Mouse (Mus musculus): ENCODE results near the gene Myo18a. TPM values are rescaled to one million over a fixed set of nuclear protein-coding genes. Genes with fewer than 3 reads are reported as not detected.

Myo18a gene
- polyA plus RNA-seq, 1 experiment, result 93.1 TPM

DNA sequence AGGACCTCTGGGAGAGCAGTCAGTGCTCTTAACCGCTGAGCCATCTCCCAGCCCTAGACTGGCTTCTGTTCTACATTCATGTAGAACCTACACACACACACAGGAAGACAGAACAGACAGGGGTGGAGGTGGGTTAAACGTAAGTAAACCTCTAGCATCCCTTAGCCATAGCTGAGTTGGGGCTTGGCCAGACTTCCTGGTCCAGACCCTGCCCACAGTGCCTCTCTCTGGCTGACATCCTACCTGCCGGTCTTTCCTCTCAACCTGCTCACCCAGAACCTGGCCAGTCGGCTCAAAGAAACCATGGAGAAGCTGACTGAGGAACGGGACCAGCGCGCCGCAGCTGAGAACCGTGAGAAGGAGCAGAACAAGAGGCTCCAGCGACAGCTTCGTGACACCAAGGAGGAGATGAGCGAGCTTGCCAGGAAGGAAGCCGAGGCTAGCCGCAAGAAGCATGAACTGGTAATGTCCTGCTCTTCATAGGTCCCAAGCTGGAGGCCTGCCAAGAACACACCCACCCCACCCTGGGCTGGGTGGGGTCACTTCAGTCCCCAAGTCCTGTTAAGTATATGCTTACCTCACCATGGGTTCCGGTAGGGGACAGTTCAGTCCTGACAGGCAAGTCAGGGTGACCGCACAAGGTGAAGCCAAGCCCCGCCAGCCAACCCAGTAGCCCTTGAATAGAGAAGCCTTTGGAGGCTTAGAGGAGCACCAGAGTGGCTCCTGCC, 90.1 kb downstream of the Myo18a start:
- H3K27ac ChIP-seq (ENCODE audit: insufficient read depth, low read depth, low read length), result no peak overlapping the region
- no peaks in the 10 kb centered on the region for H3K4me1 ChIP-seq (ENCODE audit: control insufficient read depth, insufficient read depth, low read length)
- no peak for TF ChIP-seq CTCF (conservative IDR thresholded peaks at IDR 0.05; ENCODE audit: insufficient read depth, insufficient read length, low read depth, low read length)
- no peak for TF ChIP-seq POLR2A (IDR thresholded peaks at IDR 0.05; ENCODE audit: low read depth, low read length)
- peaks cover 15% of the 10 kb centered on the region for H3K36me3 ChIP-seq (ENCODE audit: control insufficient read depth, insufficient read depth, low read length)
- DNase-seq, result no peak
- H3K4me3 ChIP-seq (ENCODE audit: insufficient read depth, low read depth, low read length), result no peak overlapping the region
- WGBS, result 85% methylated on average over 17 of the region's 17 CpGs
- H3K27me3 ChIP-seq (replicated peaks; ENCODE audit: control insufficient read depth, insufficient read depth, low read length), result no peaks in the 10 kb centered on the region

- DNase-seq, result no peak
Measured at GRCm38 (mm10) chr11:77854641-77855040, 91.6 kb downstream of the Myo18a start.

DNA sequence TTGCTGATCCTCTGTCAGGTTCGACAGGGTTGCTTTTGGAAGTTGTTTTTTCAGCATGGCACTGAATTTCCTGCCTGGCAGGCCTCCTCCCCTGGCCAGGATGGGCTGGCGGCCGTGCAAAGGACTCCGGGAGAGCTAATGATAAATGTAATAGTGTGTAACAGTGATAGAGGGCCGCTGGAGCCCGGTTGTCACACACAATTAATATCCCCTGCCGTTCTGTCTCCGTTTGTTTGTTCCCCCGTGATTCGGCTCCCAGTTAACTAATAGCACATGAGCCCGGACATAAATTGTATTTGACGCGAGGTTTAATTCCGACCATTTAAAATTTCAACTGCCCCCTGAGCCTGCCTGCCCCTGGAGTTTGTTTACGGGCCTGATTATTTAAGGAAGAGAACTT, 92.3 kb downstream of the Myo18a start:
- Histone ChIP-seq H3K4me3 (ENCODE audit: insufficient read depth, low read depth, low read length) (no peak overlapping the region), H3K4me1 (ENCODE audit: control insufficient read depth, insufficient read depth, low read length) (no peaks in the 10 kb centered on the region), H3K27me3 (replicated peaks; ENCODE audit: control insufficient read depth, insufficient read depth, low read length) (no peaks in the 10 kb centered on the region), H3K27ac (ENCODE audit: insufficient read depth, low read depth, low read length) (no peak overlapping the region), H3K36me3 (ENCODE audit: control insufficient read depth, insufficient read depth, low read length) (peaks cover 17% of the 10 kb centered on the region)
- WGBS, result 54% methylated on average over 15 of the region's 15 CpGs
- TF ChIP-seq CTCF (conservative IDR thresholded peaks at IDR 0.05; ENCODE audit: insufficient read depth, insufficient read length, low read depth, low read length) (no peak), POLR2A (IDR thresholded peaks at IDR 0.05; ENCODE audit: low read depth, low read length) (no peak)
- no peak for DNase-seq

More at GRCm38 (mm10) chr11:77854641-77855040, 91.6 kb downstream of the Myo18a start:
- no peak overlapping the region for H3K27ac ChIP-seq (ENCODE audit: insufficient read depth, low read depth, low read length)
- no peak overlapping the region for H3K4me3 ChIP-seq (ENCODE audit: insufficient read depth, low read depth, low read length)
- H3K27me3 ChIP-seq (replicated peaks; ENCODE audit: control insufficient read depth, insufficient read depth, low read length), result no peaks in the 10 kb centered on the region
- 70% methylated on average over 3 of the region's 3 CpGs for WGBS
- TF ChIP-seq CTCF (conservative IDR thresholded peaks at IDR 0.05; ENCODE audit: insufficient read depth, insufficient read length, low read depth, low read length) (no peak), POLR2A (IDR thresholded peaks at IDR 0.05; ENCODE audit: low read depth, low read length) (no peak)
- H3K36me3 ChIP-seq (ENCODE audit: control insufficient read depth, insufficient read depth, low read length), result peaks cover 15% of the 10 kb centered on the region
- no peaks in the 10 kb centered on the region for H3K4me1 ChIP-seq (ENCODE audit: control insufficient read depth, insufficient read depth, low read length)

DNA sequence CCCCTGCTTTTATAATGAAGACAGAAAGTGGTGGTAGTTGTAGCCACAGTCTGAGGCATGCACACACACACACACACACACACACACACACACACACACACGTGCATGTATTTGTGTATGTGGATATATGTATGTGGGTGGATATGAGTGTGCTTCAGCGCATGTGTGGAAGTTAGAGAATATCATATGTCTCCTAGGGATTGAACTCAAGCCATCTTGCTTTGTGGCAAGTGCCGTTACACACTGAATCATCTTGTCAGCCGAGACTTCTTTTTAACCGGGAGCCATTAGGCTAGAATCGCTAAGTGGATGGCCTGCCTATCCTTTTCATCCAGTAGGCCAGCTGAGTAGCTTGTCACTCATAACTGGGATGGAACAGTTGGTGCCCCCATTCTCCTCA, 94.0 kb downstream of the Myo18a start:
- no peak overlapping the region for H3K27ac ChIP-seq (ENCODE audit: insufficient read depth, low read depth, low read length)
- peaks cover 11% of the 10 kb centered on the region for H3K36me3 ChIP-seq (ENCODE audit: control insufficient read depth, insufficient read depth, low read length)
- no peak for TF ChIP-seq CTCF (conservative IDR thresholded peaks at IDR 0.05; ENCODE audit: insufficient read depth, insufficient read length, low read depth, low read length)
- TF ChIP-seq POLR2A (IDR thresholded peaks at IDR 0.05; ENCODE audit: low read depth, low read length), result no peak
- H3K4me1 ChIP-seq (ENCODE audit: control insufficient read depth, insufficient read depth, low read length), result peaks cover 2% of the 10 kb centered on the region
- no peaks in the 10 kb centered on the region for H3K27me3 ChIP-seq (replicated peaks; ENCODE audit: control insufficient read depth, insufficient read depth, low read length)
- no peak overlapping the region for H3K4me3 ChIP-seq (ENCODE audit: insufficient read depth, low read depth, low read length)
- 87% methylated on average over 6 of the region's 6 CpGs for WGBS
- DNase-seq, result no peak

DNA sequence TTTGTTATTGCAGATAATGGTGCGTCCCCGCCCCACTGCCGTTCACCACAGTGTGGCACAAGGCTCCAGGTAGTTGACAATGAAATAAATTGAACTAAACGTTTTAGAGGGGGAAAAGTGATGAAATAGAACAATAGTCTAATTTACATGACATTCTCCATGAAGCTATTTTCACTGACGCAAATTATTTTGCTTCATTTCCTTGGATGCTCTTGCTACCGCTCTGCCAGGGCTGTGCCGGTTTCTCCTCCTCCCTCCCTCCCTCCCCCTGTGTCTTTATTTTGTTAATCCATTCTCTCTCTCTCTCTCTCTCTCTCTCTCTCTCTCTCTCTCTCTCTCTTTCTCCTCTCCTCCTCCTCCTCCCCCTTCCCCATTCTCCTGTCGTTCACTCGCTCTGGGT, 95.5 kb downstream of the Myo18a start:
- no peak overlapping the region for H3K27ac ChIP-seq (ENCODE audit: insufficient read depth, low read depth, low read length)
- no peak overlapping the region for H3K4me3 ChIP-seq (ENCODE audit: insufficient read depth, low read depth, low read length)
- no peak for DNase-seq
- 71% methylated on average over 9 of the region's 9 CpGs for WGBS
- H3K36me3 ChIP-seq (ENCODE audit: control insufficient read depth, insufficient read depth, low read length), result peaks cover 8% of the 10 kb centered on the region
- peaks cover 14% of the 10 kb centered on the region for H3K4me1 ChIP-seq (ENCODE audit: control insufficient read depth, insufficient read depth, low read length)
- no peaks in the 10 kb centered on the region for H3K27me3 ChIP-seq (replicated peaks; ENCODE audit: control insufficient read depth, insufficient read depth, low read length)
- TF ChIP-seq CTCF (conservative IDR thresholded peaks at IDR 0.05; ENCODE audit: insufficient read depth, insufficient read length, low read depth, low read length) (no peak), POLR2A (IDR thresholded peaks at IDR 0.05; ENCODE audit: low read depth, low read length) (no peak)

DNA sequence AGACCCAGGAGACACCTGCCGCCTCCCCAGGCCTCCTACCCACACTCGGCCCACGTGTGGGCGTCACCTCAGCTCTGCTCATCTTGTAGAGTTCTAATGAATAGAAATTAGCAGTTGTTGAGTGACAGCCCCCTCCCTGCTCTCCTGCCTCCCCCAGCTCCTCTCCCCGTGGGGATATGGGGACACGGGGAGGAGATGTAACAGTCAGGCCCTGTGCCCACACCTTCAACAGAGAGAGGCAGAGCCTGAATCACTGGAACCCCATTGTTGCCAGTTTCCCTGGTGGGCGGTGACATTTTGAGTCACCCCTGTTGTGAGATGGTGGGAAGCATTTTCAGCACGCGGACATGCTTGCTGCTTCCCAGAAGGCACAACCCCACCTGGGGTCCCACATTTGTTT, 97.9 kb downstream of the Myo18a start:
- peaks cover 14% of the 10 kb centered on the region for H3K4me1 ChIP-seq (ENCODE audit: control insufficient read depth, insufficient read depth, low read length)
- TF ChIP-seq POLR2A (IDR thresholded peaks at IDR 0.05; ENCODE audit: low read depth, low read length) (no peak), CTCF (conservative IDR thresholded peaks at IDR 0.05; ENCODE audit: insufficient read depth, insufficient read length, low read depth, low read length) (no peak)
- H3K27me3 ChIP-seq (replicated peaks; ENCODE audit: control insufficient read depth, insufficient read depth, low read length), result no peaks in the 10 kb centered on the region
- H3K27ac ChIP-seq (ENCODE audit: insufficient read depth, low read depth, low read length), result no peak overlapping the region
- H3K4me3 ChIP-seq (ENCODE audit: insufficient read depth, low read depth, low read length), result no peak overlapping the region
- DNase-seq, result no peak
- peaks cover 9% of the 10 kb centered on the region for H3K36me3 ChIP-seq (ENCODE audit: control insufficient read depth, insufficient read depth, low read length)
- WGBS, result 79% methylated on average over 9 of the region's 9 CpGs

GRCm38 (mm10) chr11:77862887-77863286, 99.8 kb downstream of the Myo18a start:
- Histone ChIP-seq H3K36me3 (ENCODE audit: control insufficient read depth, insufficient read depth, low read length) (peaks cover 6% of the 10 kb centered on the region), H3K4me3 (ENCODE audit: insufficient read depth, low read depth, low read length) (no peak overlapping the region)

More at GRCm38 (mm10) chr11:77862887-77863286, 99.8 kb downstream of the Myo18a start:
- peak; percentile 51 for DNase-seq
- Histone ChIP-seq H3K4me1 (ENCODE audit: control insufficient read depth, insufficient read depth, low read length) (peaks cover 14% of the 10 kb centered on the region), H3K27ac (ENCODE audit: insufficient read depth, low read depth, low read length) (peak overlapping the region; percentile 92), H3K27me3 (replicated peaks; ENCODE audit: control insufficient read depth, insufficient read depth, low read length) (no peaks in the 10 kb centered on the region)
- no peak for TF ChIP-seq POLR2A (IDR thresholded peaks at IDR 0.05; ENCODE audit: low read depth, low read length)
- TF ChIP-seq CTCF (conservative IDR thresholded peaks at IDR 0.05; ENCODE audit: insufficient read depth, insufficient read length, low read depth, low read length), result no peak
- 34% methylated on average over 7 of the region's 7 CpGs for WGBS

Data from kidney, adult 2 months (tissue).